Mouse (Mus musculus) lung, postnatal 0 days (tissue): ENCODE results near the gene Prkca. TPM values are rescaled to one million over a fixed set of nuclear protein-coding genes. Genes with fewer than 3 reads are reported as not detected.
A peak's percentile ranks its signal among the peaks of the same experiment; 100 is the strongest.

Source experiments
- ATAC-seq: fragments of 200-750 bp; cut with Nextera tagmentation; 2 replicates; pipeline ENCODE4 v1.8.0; 2017; ENCODE audit warnings: moderate library complexity
- DNase-seq: peaks from one replicate; pipeline ENCODE4 v3.0.0-alpha.2; 2016; ENCODE audit warnings: low spot score
- H3K27ac ChIP-seq: fragments of 300-500 bp; sonication (generic); 2 replicates; pipeline ENCODE4 v1.5.1; 2014; ENCODE audit warnings: antibody characterized with exemption, mild to moderate bottlenecking, low read length, mixed read lengths
- H3K27me3 ChIP-seq: fragments of 300-500 bp; sonication (generic); replicated peaks from 2 replicates; pipeline ENCODE4 v1.6.1; 2014; ENCODE audit warnings: low read length, mixed read lengths; ENCODE audit not compliant: insufficient read depth
- H3K36me3 ChIP-seq: fragments of 300-500 bp; sonication (generic); 2 replicates; pipeline ENCODE4 v1.6.1; 2014; ENCODE audit warnings: low read length, mixed read lengths; ENCODE audit not compliant: insufficient read depth
- H3K4me1 ChIP-seq: fragments of 300-500 bp; sonication (generic); 2 replicates; pipeline ENCODE4 v1.6.1; 2014; ENCODE audit warnings: antibody characterized with exemption, low read depth, low read length, mixed read lengths; ENCODE audit not compliant: insufficient read depth
- H3K4me2 ChIP-seq: fragments of 300-500 bp; sonication (generic); replicated peaks from 2 replicates; pipeline ENCODE4 v1.6.1; 2014; ENCODE audit warnings: low read depth, mild to moderate bottlenecking, low read length, moderate library complexity, mixed read lengths
- H3K4me3 ChIP-seq: fragments of 300-500 bp; sonication (generic); 2 replicates; pipeline ENCODE4 v1.5.1; 2014; ENCODE audit warnings: low read depth, low read length
- H3K9ac ChIP-seq: fragments of 300-500 bp; sonication (generic); replicated peaks from 2 replicates; pipeline ENCODE4 v1.6.1; 2014; ENCODE audit warnings: low read depth, mild to moderate bottlenecking
- H3K9me3 ChIP-seq: fragments of 300-500 bp; sonication (generic); 2 replicates; pipeline ENCODE4 v1.6.1; 2016; ENCODE audit warnings: low read length, mixed read lengths
- CTCF ChIP-seq: IDR thresholded peaks from 2 replicates; pipeline ENCODE4 v1.5.1; 2016; ENCODE audit warnings: antibody characterized with exemption, mild to moderate bottlenecking
- EP300 ChIP-seq: IDR thresholded peaks from 2 replicates; pipeline ENCODE4 v1.6.1; 2016; ENCODE audit warnings: antibody characterized with exemption, mild to moderate bottlenecking, control low read depth
- WGBS: fragments of 180-500 bp; shearing (Covaris S2); extraction: QIAGEN DNeasy Blood & Tissue Kit; methylation state at CpG from one replicate; pipeline ENCODE4 v1.1.7; 2014; 5-methylcytosine and 5-hydroxymethylcytosine counted together
- polyA plus RNA-seq: library from polyadenylated mRNA; unstranded; fragments of >200 nt; fragmentation: Nextera tagmentation; extraction: Ambion mirVana; gene quantifications from 2 replicates; pipeline ENCODE4 v1.2.1, GENCODE M21; 2015

Gene Prkca
- polyA plus RNA-seq, 1 experiment from 2014 or later = 4.0 TPM

DNA sequence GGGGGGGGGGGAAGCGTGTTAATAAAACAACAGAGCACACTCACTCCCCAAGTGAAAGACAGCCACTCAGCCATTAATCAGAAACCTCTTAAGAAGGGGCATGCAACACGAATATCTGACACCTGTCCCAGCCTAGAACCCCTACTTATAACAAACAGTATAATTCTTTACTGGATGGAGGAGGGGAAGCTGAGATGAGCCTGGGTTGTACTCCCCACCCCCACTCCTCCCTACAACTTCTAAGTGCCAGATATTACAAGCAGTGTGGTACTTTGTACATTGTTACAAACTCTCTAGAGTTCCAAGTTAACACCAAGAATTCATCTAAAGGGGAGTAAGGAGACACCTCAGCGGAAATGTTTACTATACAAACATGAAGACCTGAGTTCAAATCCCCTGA, 9.1 kb downstream of the Prkca start:
- Histone ChIP-seq H3K36me3 (no peaks in the 10 kb centered on the region), H3K4me2 (no peak overlapping the region), H3K4me3 (no peak overlapping the region), H3K9ac (no peak overlapping the region), H3K9me3 (no peaks in the 10 kb centered on the region), H3K27me3 (no peaks in the 10 kb centered on the region), H3K27ac (no peak overlapping the region), H3K4me1 (no peaks in the 10 kb centered on the region)
- no peak for DNase-seq
- TF ChIP-seq CTCF (no peak), EP300 (no peak)
- 43% methylated on average over 3 of the region's 3 CpGs for WGBS
- no peak for ATAC-seq

DNA sequence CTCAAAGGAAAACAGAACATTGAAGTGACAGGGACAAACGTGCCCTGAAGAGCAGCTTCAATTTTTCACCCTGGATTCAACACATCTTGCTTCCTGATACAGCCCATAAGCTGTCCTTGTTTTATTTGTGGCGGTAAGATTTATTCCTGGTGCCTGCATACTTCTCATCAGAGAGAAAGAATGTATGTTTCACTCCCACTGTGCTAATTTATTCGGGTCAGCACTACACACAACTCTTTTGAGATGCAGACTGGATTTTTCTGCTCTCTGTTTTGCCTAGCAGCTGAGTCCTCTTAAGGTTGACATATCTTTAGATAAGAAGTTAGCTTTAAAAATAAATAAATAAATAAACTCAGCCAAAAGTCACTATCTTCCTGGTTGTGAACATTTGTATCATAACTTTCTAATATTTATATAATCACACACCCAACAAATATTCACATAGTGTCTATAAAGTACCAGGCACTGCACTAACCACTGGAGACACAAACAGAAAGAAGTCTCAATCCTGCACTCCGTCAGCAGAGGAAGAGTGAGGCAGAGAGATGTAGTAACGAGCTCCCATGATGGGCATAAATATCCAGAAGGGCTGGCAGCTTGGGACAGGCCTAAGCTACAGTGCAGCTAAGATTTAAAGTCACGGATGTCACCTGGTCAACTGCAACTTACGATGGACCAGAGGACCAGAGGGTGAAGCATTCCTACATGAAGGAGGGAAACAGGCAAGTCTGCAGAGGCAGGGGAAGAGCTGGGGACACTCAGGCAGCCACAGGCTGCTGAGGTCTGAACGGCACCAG, 9.9 kb downstream of the Prkca start:
- WGBS = 65% methylated on average over 8 of the region's 8 CpGs
- Histone ChIP-seq H3K4me3 (no peak overlapping the region), H3K9ac (no peak overlapping the region), H3K27me3 (no peaks in the 10 kb centered on the region), H3K36me3 (no peaks in the 10 kb centered on the region), H3K4me1 (no peaks in the 10 kb centered on the region), H3K27ac (no peak overlapping the region), H3K4me2 (no peak overlapping the region), H3K9me3 (no peaks in the 10 kb centered on the region)
- ATAC-seq = no peak
- DNase-seq = no peak
- TF ChIP-seq CTCF (no peak), EP300 (no peak)

DNA sequence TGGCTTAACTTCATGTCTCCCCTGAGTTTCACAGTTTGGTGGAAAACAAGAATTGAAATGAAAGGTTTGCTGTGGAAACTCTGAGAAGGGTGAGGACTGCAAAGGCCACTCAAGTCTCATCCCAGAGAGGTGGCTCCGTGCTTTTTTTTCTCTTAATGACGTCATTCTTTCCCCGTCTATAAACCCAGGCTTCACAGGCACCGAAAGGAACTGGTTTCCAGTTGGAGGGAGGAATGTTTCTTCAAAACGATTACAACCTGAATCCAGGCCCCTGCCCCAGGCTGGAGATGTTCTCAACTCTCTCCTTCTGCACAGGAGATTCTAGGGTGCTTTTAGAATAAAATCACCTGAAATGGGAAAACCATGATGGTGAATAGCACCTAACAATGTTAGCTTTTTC, 10.7 kb downstream of the Prkca start:
- H3K4me3 ChIP-seq = no peak overlapping the region
- H3K27ac ChIP-seq = no peak overlapping the region
- WGBS = 54% methylated on average over 5 of the region's 5 CpGs
- TF ChIP-seq EP300 (no peak), CTCF (no peak)
- ATAC-seq (no peak), DNase-seq (no peak)
- H3K36me3 ChIP-seq = no peaks in the 10 kb centered on the region
- no peak overlapping the region for H3K4me2 ChIP-seq
- H3K4me1 ChIP-seq = no peaks in the 10 kb centered on the region
- H3K27me3 ChIP-seq = no peaks in the 10 kb centered on the region
- H3K9ac ChIP-seq = no peak overlapping the region
- no peaks in the 10 kb centered on the region for H3K9me3 ChIP-seq

- DNase-seq = peak; percentile 58
- Histone ChIP-seq H3K27me3 (no peaks in the 10 kb centered on the region), H3K9ac (no peak overlapping the region), H3K9me3 (no peaks in the 10 kb centered on the region), H3K4me2 (no peak overlapping the region), H3K4me1 (no peaks in the 10 kb centered on the region), H3K4me3 (no peak overlapping the region), H3K36me3 (no peaks in the 10 kb centered on the region), H3K27ac (no peak overlapping the region)
- TF ChIP-seq CTCF (no peak), EP300 (no peak)
- WGBS = 69% methylated on average over 11 of the region's 11 CpGs
- peak; percentile 40; the same call in 1 of the 2 replicates for ATAC-seq
Measured at GRCm38 (mm10) chr11:108330818-108331217, 12.9 kb downstream of the Prkca start.

GRCm38 (mm10) chr11:108325943-108326342, 17.8 kb downstream of the Prkca start:
- TF ChIP-seq EP300 = no peak
- H3K27ac ChIP-seq = no peak overlapping the region
- DNase-seq (no peak), ATAC-seq (no peak)
- H3K4me3 ChIP-seq = no peak overlapping the region
- no peak overlapping the region for H3K9ac ChIP-seq
- 80% methylated on average over 8 of the region's 8 CpGs for WGBS
- H3K36me3 ChIP-seq = no peaks in the 10 kb centered on the region
- H3K9me3 ChIP-seq = no peaks in the 10 kb centered on the region
- no peaks in the 10 kb centered on the region for H3K27me3 ChIP-seq
- H3K4me1 ChIP-seq = no peaks in the 10 kb centered on the region
- H3K4me2 ChIP-seq = no peak overlapping the region

- no peaks in the 10 kb centered on the region for H3K27me3 ChIP-seq
- 82% methylated on average over 2 of the region's 2 CpGs for WGBS
- DNase-seq (no peak), ATAC-seq (no peak)
- no peak for TF ChIP-seq EP300
- TF ChIP-seq CTCF = no peak
- H3K4me2 ChIP-seq = no peak overlapping the region
- no peak overlapping the region for H3K9ac ChIP-seq
- H3K36me3 ChIP-seq = no peaks in the 10 kb centered on the region
- no peak overlapping the region for H3K27ac ChIP-seq
- H3K9me3 ChIP-seq = no peaks in the 10 kb centered on the region
- H3K4me1 ChIP-seq = no peaks in the 10 kb centered on the region
- H3K4me3 ChIP-seq = no peak overlapping the region
Measured at GRCm38 (mm10) chr11:108322156-108322555, 21.6 kb downstream of the Prkca start.
